Mouse (Mus musculus) midbrain, embryonic 16.5 days (tissue): ENCODE measurements around the gene Gm9944. TPM values are rescaled to one million over a fixed set of nuclear protein-coding genes. Genes with fewer than 3 reads are reported as not detected.

ENCODE experiments used
- ATAC-seq: fragments of 200-750 bp; cut with Nextera tagmentation; 2 replicates; pipeline ENCODE4 v1.8.0; 2017; ENCODE audit warnings: moderate TSS enrichment
- H3K27ac ChIP-seq: fragments of 300-500 bp; sonication (generic); 2 replicates; pipeline ENCODE4 v1.5.1; 2014; ENCODE audit warnings: mild to moderate bottlenecking, low read length, mixed read lengths
- H3K27me3 ChIP-seq: fragments of 300-500 bp; sonication (generic); 2 replicates; pipeline ENCODE4 v1.6.1; 2014; ENCODE audit warnings: low read depth, low read length, mixed read lengths; ENCODE audit not compliant: control insufficient read depth, insufficient read depth
- H3K36me3 ChIP-seq: fragments of 300-500 bp; sonication (generic); 2 replicates; pipeline ENCODE4 v1.6.1; 2014; ENCODE audit warnings: mild to moderate bottlenecking, low read length, moderate library complexity, mixed read lengths; ENCODE audit not compliant: control insufficient read depth, insufficient read depth
- H3K4me1 ChIP-seq: fragments of 300-500 bp; sonication (generic); 2 replicates; pipeline ENCODE4 v1.6.1; 2014; ENCODE audit warnings: mild to moderate bottlenecking, low read length, mixed read lengths; ENCODE audit not compliant: control insufficient read depth, insufficient read depth
- H3K4me2 ChIP-seq: fragments of 300-500 bp; sonication (generic); 2 replicates; pipeline ENCODE4 v1.6.1; 2014; ENCODE audit warnings: mild to moderate bottlenecking, low read length, mixed read lengths
- H3K4me3 ChIP-seq: fragments of 300-500 bp; sonication (generic); 2 replicates; pipeline ENCODE4 v1.5.1; 2014; ENCODE audit warnings: low read depth, mild to moderate bottlenecking, low read length, moderate library complexity, mixed read lengths
- H3K9ac ChIP-seq: fragments of 300-500 bp; sonication (generic); 2 replicates; pipeline ENCODE4 v1.6.1; 2014; ENCODE audit warnings: low read depth, low read length, mixed read lengths
- H3K9me3 ChIP-seq: fragments of 300-500 bp; sonication (generic); replicated peaks from 2 replicates; pipeline ENCODE4 v1.6.1; 2014; ENCODE audit warnings: mild to moderate bottlenecking, low read length, mixed read lengths; ENCODE audit not compliant: control insufficient read depth, poor library complexity, severe bottlenecking
- WGBS: fragments of 180-500 bp; shearing (Covaris S2); extraction: QIAGEN DNeasy Blood & Tissue Kit; methylation state at CpG from one replicate; pipeline ENCODE4 v1.1.7; 2014; 5-methylcytosine and 5-hydroxymethylcytosine counted together
- polyA plus RNA-seq: library from polyadenylated mRNA; unstranded; fragments of >200 nt; fragmentation: Nextera tagmentation; extraction: Ambion mirVana; gene quantifications from 2 replicates; pipeline ENCODE4 v1.2.1, GENCODE M21; 2015

The Gm9944 gene
- polyA plus RNA-seq, 1 experiment from 2014 or later = not detected

- no peak overlapping the region for H3K9ac ChIP-seq
- ATAC-seq = no peak
- H3K36me3 ChIP-seq = no peaks in the 10 kb centered on the region
- no peak overlapping the region for H3K27ac ChIP-seq
- H3K4me3 ChIP-seq = no peak overlapping the region
- no peaks in the 10 kb centered on the region for H3K27me3 ChIP-seq
- no peaks in the 10 kb centered on the region for H3K4me1 ChIP-seq
- 91% methylated on average over 5 of the region's 5 CpGs for WGBS
- H3K4me2 ChIP-seq = no peak overlapping the region
- H3K9me3 ChIP-seq = peaks cover 33% of the 10 kb centered on the region
Observed at GRCm38 (mm10) chr4:144433216-144433615, 19.9 kb downstream of the Gm9944 start.

GRCm38 (mm10) chr4:144430723-144431122, 22.4 kb downstream of the Gm9944 start:
- H3K27me3 ChIP-seq = no peaks in the 10 kb centered on the region
- WGBS = 79% methylated on average over 2 of the region's 2 CpGs
- no peak overlapping the region for H3K4me3 ChIP-seq
- H3K4me1 ChIP-seq = no peaks in the 10 kb centered on the region
- no peak for ATAC-seq
- no peaks in the 10 kb centered on the region for H3K36me3 ChIP-seq
- H3K9me3 ChIP-seq = peaks cover 24% of the 10 kb centered on the region
- no peak overlapping the region for H3K27ac ChIP-seq
- no peak overlapping the region for H3K9ac ChIP-seq
- H3K4me2 ChIP-seq = no peak overlapping the region

GRCm38 (mm10) chr4:144428868-144429267, 24.2 kb downstream of the Gm9944 start:
- no peaks in the 10 kb centered on the region for H3K27me3 ChIP-seq
- H3K4me1 ChIP-seq = no peaks in the 10 kb centered on the region
- no peak overlapping the region for H3K27ac ChIP-seq
- H3K4me3 ChIP-seq = no peak overlapping the region
- H3K9ac ChIP-seq = no peak overlapping the region
- WGBS = 29% methylated on average over 3 of the region's 3 CpGs
- ATAC-seq = no peak
- no peaks in the 10 kb centered on the region for H3K36me3 ChIP-seq
- peaks cover 27% of the 10 kb centered on the region for H3K9me3 ChIP-seq
- no peak overlapping the region for H3K4me2 ChIP-seq

- Histone ChIP-seq H3K4me2 (no peak overlapping the region), H3K4me1 (no peaks in the 10 kb centered on the region), H3K9me3 (peaks cover 27% of the 10 kb centered on the region), H3K27ac (no peak overlapping the region), H3K9ac (no peak overlapping the region), H3K4me3 (no peak overlapping the region), H3K27me3 (no peaks in the 10 kb centered on the region), H3K36me3 (no peaks in the 10 kb centered on the region)
- WGBS = 75% methylated on average over 5 of the region's 5 CpGs
- no peak for ATAC-seq
Observed at GRCm38 (mm10) chr4:144424590-144424989, 28.5 kb downstream of the Gm9944 start.

GRCm38 (mm10) chr4:144420644-144421043, 32.5 kb downstream of the Gm9944 start:
- Histone ChIP-seq H3K4me2 (no peak overlapping the region), H3K4me3 (no peak overlapping the region), H3K36me3 (no peaks in the 10 kb centered on the region), H3K27ac (no peak overlapping the region), H3K27me3 (no peaks in the 10 kb centered on the region), H3K9ac (no peak overlapping the region), H3K9me3 (peaks cover 27% of the 10 kb centered on the region), H3K4me1 (no peaks in the 10 kb centered on the region)
- ATAC-seq = no peak

- H3K9ac ChIP-seq = no peak within 1 kb of the TSS
- H3K4me3 ChIP-seq = no peak within 1 kb of the TSS
- no peaks in the 10 kb centered on the region for H3K27me3 ChIP-seq
- WGBS = 88% methylated on average over 9 of the region's 9 CpGs
- no peak within 1 kb of the TSS for H3K4me2 ChIP-seq
- H3K9me3 ChIP-seq = peaks cover 27% of the 10 kb centered on the region
- no peaks in the 10 kb centered on the region for H3K4me1 ChIP-seq
- H3K27ac ChIP-seq = no peak within 1 kb of the TSS
- no peaks in the 10 kb centered on the region for H3K36me3 ChIP-seq
- no peak for ATAC-seq
Observed at GRCm38 (mm10) chr4:144408290-144408689, 44.8 kb downstream of the Gm9944 start, which contains the start of gene Pramef12. Gene Pramef12 (minus strand): TSS chr4:144408464.

GRCm38 (mm10) chr4:144406261-144406660, 46.9 kb downstream of the Gm9944 start:
- ATAC-seq = no peak
- no peak overlapping the region for H3K4me2 ChIP-seq

GRCm38 (mm10) chr4:144404456-144405086, 48.5 kb downstream of the Gm9944 start:
- Histone ChIP-seq H3K36me3 (no peaks in the 10 kb centered on the region), H3K9me3 (peaks cover 14% of the 10 kb centered on the region), H3K27me3 (no peaks in the 10 kb centered on the region), H3K27ac (no peak overlapping the region), H3K4me2 (peak overlapping the region; percentile 25; the same call in 1 of the 2 replicates), H3K9ac (no peak overlapping the region), H3K4me1 (no peaks in the 10 kb centered on the region), H3K4me3 (no peak overlapping the region)
- no peak for ATAC-seq
- 11% methylated on average over 17 of the region's 17 CpGs for WGBS

More at GRCm38 (mm10) chr4:144406261-144406660, 46.9 kb downstream of the Gm9944 start:
- H3K4me3 ChIP-seq = no peak overlapping the region
- no peaks in the 10 kb centered on the region for H3K36me3 ChIP-seq
- peaks cover 24% of the 10 kb centered on the region for H3K9me3 ChIP-seq
- H3K9ac ChIP-seq = no peak overlapping the region
- no peaks in the 10 kb centered on the region for H3K27me3 ChIP-seq
- 54% methylated on average over 3 of the region's 3 CpGs for WGBS
- H3K4me1 ChIP-seq = no peaks in the 10 kb centered on the region
- no peak overlapping the region for H3K27ac ChIP-seq
